Mouse (Mus musculus) mouse embryonic stem cell (cell line): ENCODE data around the gene Xpo4.

Experiments used
- in situ Hi-C, 2 experiments: fragments of 300-500 bp; cut with MboI; formaldehyde crosslinking; loops; 1 replicate in 1 of 2; 3 replicates in 1 of 2; pipeline ENCODE4 v1.14.3; 2019 to 2020; ENCODE audit warnings: low sequenced_read_pairs in 2 of 2, low pct_unique_long_range_greater_than_20kb in 1 of 2, mixed read lengths in 1 of 2; ENCODE audit not compliant: unreplicated experiment in 1 of 2

The Xpo4 gene

DNA sequence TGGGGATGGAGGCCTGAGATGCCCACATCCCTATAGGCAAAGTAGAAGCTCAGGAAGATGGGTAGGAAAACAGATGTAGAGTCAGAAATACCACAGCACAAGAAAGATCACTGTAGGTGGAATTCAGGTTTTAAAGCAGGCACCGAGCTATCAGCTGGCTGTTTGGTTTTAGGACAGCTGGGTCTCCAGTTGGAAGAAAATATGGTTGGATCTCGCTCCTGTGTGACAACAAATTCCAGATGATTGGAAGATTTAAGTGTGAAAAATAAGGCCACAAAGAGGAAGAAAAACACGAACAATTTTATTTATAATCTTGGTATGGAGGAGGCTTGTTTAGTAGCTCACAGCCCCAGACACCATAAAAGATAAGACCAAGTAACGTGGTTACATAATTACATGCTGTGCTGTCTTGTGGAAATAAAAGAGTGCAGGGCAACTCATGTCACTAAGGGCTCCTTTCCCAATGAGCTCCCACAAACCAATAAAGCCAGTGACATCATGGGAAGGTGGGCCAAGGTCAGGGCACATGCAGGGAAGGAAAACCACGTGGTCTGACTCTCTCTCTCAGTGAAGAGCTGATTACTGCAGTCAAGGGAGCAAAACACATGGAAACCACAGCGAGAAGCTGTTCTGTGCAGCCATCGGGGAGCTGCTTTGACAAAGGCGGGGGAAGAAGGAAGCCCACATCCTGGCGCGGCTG is 136.0 kb downstream of the Xpo4 start:
- in situ Hi-C loops: no loop called here

DNA sequence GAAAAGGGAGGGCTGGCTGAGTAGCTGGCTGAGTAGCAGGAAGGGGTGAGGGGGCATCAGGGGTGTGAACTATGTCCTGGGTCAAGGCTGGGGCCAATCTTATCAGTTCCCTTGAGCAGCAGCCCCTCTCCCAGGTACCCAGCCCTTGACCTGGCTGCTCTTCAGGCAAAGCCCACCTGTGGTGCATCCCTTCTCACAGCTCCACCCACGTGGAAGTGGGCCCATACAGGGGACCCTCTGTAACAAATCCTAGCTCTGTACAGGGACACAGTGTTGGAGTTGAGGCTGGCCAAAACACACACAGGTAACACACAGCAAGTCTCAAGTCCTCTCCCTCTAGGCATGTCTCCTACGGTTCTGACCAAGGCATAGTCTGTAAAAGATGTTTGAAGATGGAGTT is 137.6 kb downstream of the Xpo4 start:
- in situ Hi-C loops: no loop called here
